Mouse (Mus musculus) CD8-positive naive resting alpha-beta T cell, adult 57 days (primary cell): ENCODE measurements around the gene Elovl2. TPM values are rescaled to one million over a fixed set of nuclear protein-coding genes. Genes with fewer than 3 reads are reported as not detected.

Source experiments
- total RNA-seq: library from RNA; stranded (reverse); gene quantifications from one replicate; pipeline ENCODE4 v1.2.4, GENCODE M21; 2023

Gene Elovl2
- 0.12 TPM for total RNA-seq

DNA sequence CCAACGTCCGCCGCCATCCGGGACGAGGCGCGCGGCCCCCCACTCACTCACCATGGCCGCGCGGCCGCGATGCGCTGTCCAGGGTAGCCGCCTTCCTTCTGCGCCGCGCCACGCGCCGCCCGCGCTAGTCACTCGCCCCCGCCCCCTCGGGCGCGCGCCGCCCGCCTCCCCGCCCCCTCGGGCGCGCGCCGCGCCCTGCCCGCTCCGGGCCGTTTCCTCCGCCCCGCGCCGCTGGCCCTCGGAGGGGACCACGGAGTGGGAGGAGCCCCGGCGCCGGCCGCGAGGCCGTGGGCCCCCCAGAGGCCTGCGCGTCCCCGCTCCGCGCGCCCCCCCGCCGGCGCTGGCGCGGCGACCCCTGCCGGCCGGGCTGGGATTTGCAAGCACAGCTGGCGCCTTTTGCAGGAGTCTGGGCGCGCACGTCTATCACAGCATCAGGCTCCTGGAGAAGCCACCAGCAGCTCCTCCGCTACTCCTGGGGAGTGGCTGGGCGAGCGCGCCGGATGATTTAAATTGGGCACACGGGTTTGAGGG, at the start of gene Elovl2:
Elovl2 (minus strand) TSS at position 102 of the 531 bp plus-strand sequence.

DNA sequence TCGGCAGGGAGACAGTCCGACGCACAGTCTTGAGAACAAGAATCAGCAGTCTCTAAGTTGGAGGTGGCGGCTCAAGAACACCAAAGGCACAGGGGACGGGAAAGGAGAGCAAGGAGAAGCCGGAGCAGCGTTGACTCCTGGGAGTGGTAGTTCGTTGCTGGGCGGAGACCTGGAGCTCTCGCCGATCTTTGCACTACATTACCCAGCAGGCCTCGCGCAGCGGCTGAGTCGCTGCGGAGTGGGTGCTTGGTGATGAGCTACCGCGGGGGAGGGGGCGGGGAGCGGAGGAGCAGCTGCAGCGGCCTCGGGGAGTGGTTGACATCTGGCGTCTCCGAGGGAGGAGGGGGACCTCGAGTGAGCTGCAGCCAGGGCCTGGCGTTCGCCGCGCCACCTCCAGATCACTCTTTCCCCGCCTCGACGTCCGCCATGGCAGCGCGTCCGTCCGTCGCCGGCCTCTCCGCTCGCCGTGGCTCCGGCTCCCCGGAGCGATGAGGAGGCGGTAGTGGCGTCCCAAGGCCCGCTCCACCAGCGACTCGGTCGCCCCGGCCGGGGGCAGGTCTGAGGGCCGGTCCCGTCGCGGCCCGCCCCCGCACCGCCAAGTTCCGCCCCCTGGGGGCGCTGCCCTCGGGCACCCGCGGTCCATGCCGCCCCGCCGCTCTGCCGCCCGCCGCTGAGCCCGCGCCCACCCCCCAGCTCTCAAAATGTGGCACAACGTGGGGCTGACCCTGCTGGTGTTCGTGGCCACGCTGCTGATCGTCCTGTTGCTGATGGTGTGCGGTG, 29.5 kb upstream of the Elovl2 start, which contains the start of gene Smim13:
Smim13 (plus strand) TSS at position 307 of the 780 bp plus-strand sequence.

Other genes with a start within 250 kb of the Elovl2 start
- gene Pak1ip1, start 219.4 kb downstream of the Elovl2 start, total RNA-seq = 65.7 TPM
- 33.6 TPM for gene Tmem14c, start 204.1 kb downstream of the Elovl2 start, total RNA-seq
- not detected for gene Mak, start 140.7 kb downstream of the Elovl2 start, total RNA-seq
- gene Gcm2, start 109.4 kb downstream of the Elovl2 start, total RNA-seq = not detected
- gene Sycp2l, start 106.1 kb downstream of the Elovl2 start, total RNA-seq = not detected
- 5.9 TPM for gene Smim13, start 29.4 kb upstream of the Elovl2 start, total RNA-seq
- gene Gm17364, start 53.6 kb upstream of the Elovl2 start, total RNA-seq = not detected